Mouse (Mus musculus) liver, adult 2 months (tissue): Measurements from ENCODE around the gene Bcas3.

Source experiments
- CTCF ChIP-seq: fragments of 200-500 bp; IDR thresholded peaks from 2 replicates; pipeline ENCODE4 v1.5.1; 2011; ENCODE audit warnings: low read depth, low read length, control low read depth
- POLR2A ChIP-seq: fragments of 200-500 bp; IDR thresholded peaks from 2 replicates; pipeline ENCODE4 v1.6.1; 2011; ENCODE audit warnings: low read length, control low read depth; ENCODE audit not compliant: insufficient read depth; ENCODE audit errors: extremely low read depth

DNA sequence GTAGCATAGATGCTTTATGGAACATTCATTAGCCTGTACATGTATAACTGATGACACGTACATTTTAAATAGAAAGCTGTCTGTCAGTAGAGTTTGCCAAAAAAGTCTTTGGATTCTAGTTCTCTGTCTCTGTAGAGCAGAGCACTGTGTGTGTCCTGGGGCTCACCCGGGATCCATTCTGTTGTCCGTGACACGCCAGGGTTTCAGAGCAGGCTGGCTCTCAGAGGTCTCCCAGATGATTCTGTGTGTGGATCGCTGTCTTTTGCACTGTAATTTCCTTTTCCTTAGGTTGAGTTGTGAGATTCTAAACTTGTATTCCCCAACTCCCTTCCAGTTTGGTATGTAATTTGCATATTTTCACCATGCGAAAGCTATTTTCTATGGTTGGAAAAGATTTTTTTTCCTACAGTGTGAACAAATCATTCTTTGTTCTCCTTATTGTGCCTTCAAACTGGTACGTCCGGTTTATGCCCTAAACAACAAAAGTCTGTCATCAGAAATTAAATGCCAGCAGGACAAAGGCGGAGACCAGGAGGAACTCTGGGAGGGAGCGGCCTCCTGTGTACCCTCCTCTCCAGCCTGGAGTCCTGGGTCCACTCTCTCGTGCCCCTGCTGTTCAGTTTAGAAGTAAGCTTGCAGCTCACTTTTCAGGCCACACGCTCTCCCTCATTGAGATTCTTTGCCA, 39.4 kb downstream of the Bcas3 start:
- no peak for TF ChIP-seq CTCF
- no peak for TF ChIP-seq POLR2A
